Mouse (Mus musculus) testis, postnatal 14 days (tissue): Measurements from ENCODE around the gene Man2b1.
"Not testable (repeated sequence)": the region's sequence is repeated elsewhere in the genome, so short reads cannot be mapped to it uniquely, and the experiment has no call there.

Source experiments
- DNase-seq: peaks from one replicate; pipeline ENCODE4 v3.0.0; 2021; ENCODE audit warnings: low spot score

Gene Man2b1

GRCm38 (mm10) chr8:85120251-85120650 is 37.2 kb downstream of the Man2b1 start:
- DNase-seq, result not testable (repeated sequence)

- DNase-seq, result no peak
These were observed 39.9 kb downstream of the Man2b1 start, which contains the start of gene Zfp791 for GRCm38 (mm10) chr8:85122995-85123394. Gene Zfp791 (minus strand): TSS chr8:85123095.

- no peak for DNase-seq
These were observed 40.6 kb downstream of the Man2b1 start for GRCm38 (mm10) chr8:85123691-85124090.

GRCm38 (mm10) chr8:85132335-85132734 is 49.3 kb downstream of the Man2b1 start:
- no peak for DNase-seq

- not testable (repeated sequence) for DNase-seq
These were observed 52.6 kb downstream of the Man2b1 start for GRCm38 (mm10) chr8:85135690-85136089.

GRCm38 (mm10) chr8:85142516-85142915 is 59.4 kb downstream of the Man2b1 start:
- no peak for DNase-seq
